In genomic region chr19:32326621-32327021, GRCm38 (mm10) we compare ENCODE assay signal across 15 mouse cellular contexts.
DNase-seq lines count a peak whose midpoint lies in the region; ATAC-seq lines count a peak whose summit lies in the region.
"Had no signal": no experiment of that assay in that cellular context is flagged by ENCODE, and none has a peak within 500 bp of the region (broad histone marks: within the 10 kb centered on the region; RNA-seq: fewer than 3 reads in every experiment).

No protein-coding gene starts in this region.

- H3K9ac ChIP-seq in kidney, embryonic 15.5 days, result no peak overlapping the region
- no peak overlapping the region for H3K9ac ChIP-seq in embryonic facial prominence, embryonic 11.5 days (replicated peaks; ENCODE audit: low read length)
- no peak overlapping the region for H3K9ac ChIP-seq in heart, embryonic 11.5 days (ENCODE audit: low read depth, low read length)
- H3K9ac ChIP-seq: forebrain, postnatal 0 days; liver, embryonic 12.5 days; stomach, embryonic 15.5 days had no signal

- H3K4me2 ChIP-seq in kidney, embryonic 15.5 days, result no peak overlapping the region
- no peak overlapping the region for H3K4me2 ChIP-seq in embryonic facial prominence, embryonic 11.5 days (ENCODE audit: low read depth, low read length)
- no peak overlapping the region; the same call in 1 of the 2 replicates for H3K4me2 ChIP-seq in heart, embryonic 11.5 days
- H3K4me2 ChIP-seq: liver, embryonic 12.5 days; stomach, embryonic 15.5 days had no signal

- no peak for ATAC-seq in kidney, embryonic 15.5 days (replicated peaks; ENCODE audit: low FRiP score)
- ATAC-seq in embryonic facial prominence, embryonic 11.5 days (replicated peaks; ENCODE audit: insufficient number of reproducible peaks, low FRiP score, low TSS enrichment, low read depth), result no peak
- ATAC-seq in heart, embryonic 11.5 days (replicated peaks; ENCODE audit: insufficient number of reproducible peaks, low FRiP score, low TSS enrichment), result no peak
- ATAC-seq: forebrain, postnatal 0 days; inflammation-experienced regulatory T-cells, adult 6 months; liver, embryonic 12.5 days had no signal

- DNase-seq in kidney, adult 8-10 months, result no peak
- peak; percentile 50 for DNase-seq in embryonic facial prominence, embryonic 11.5 days (ENCODE audit: low spot score)
- peak; percentile 81 for DNase-seq in lung, postnatal 25 days (ENCODE audit: low spot score)
- DNase-seq in cerebellum, adult 9-10 months, result no peak
- no peak for DNase-seq in right cerebral cortex, adult 2 months (ENCODE audit: low spot score in 2 of 2)
- DNase-seq: forebrain, postnatal 0 days; kidney, postnatal 36 days; right cerebral cortex, postnatal 4 days; thymus, postnatal 4 days had no signal

- no peak overlapping the region for H3K4me3 ChIP-seq in kidney, embryonic 15.5 days (replicated peaks)
- no peak overlapping the region for H3K4me3 ChIP-seq in embryonic facial prominence, embryonic 11.5 days (ENCODE audit: low read depth, low read length)
- no peak overlapping the region for H3K4me3 ChIP-seq in heart, embryonic 11.5 days (ENCODE audit: low read depth, low read length)
- H3K4me3 ChIP-seq: liver, embryonic 12.5 days; stomach, embryonic 15.5 days had no signal

- WGBS in kidney, embryonic 15.5 days, result 18% methylated on average over 4 of the region's 4 CpGs
- 20% methylated on average over 4 of the region's 4 CpGs for WGBS in embryonic facial prominence, embryonic 11.5 days
- 31% methylated on average over 4 of the region's 4 CpGs for WGBS in heart, embryonic 11.5 days (ENCODE audit: insufficient replicate concordance)

- H3K9me3 ChIP-seq in kidney, embryonic 15.5 days (replicated peaks), result no peaks in the 10 kb centered on the region
- no peaks in the 10 kb centered on the region for H3K9me3 ChIP-seq in embryonic facial prominence, embryonic 11.5 days (replicated peaks; ENCODE audit: control insufficient read depth, low read length)
- no peaks in the 10 kb centered on the region for H3K9me3 ChIP-seq in heart, embryonic 11.5 days (replicated peaks; ENCODE audit: control insufficient read depth, low read length)
- H3K9me3 ChIP-seq: liver, embryonic 12.5 days; stomach, embryonic 15.5 days had no signal

- peak overlapping the region; percentile 30 for H3K27ac ChIP-seq in kidney, embryonic 15.5 days
- H3K27ac ChIP-seq in embryonic facial prominence, embryonic 11.5 days (replicated peaks; ENCODE audit: low read depth, low read length), result no peak overlapping the region
- peak overlapping the region; percentile 29; the same call in 1 of the 2 replicates for H3K27ac ChIP-seq in heart, embryonic 11.5 days (ENCODE audit: low read depth, low read length)
- H3K27ac ChIP-seq: liver, embryonic 12.5 days; stomach, embryonic 15.5 days had no signal

- no peaks in the 10 kb centered on the region for H3K36me3 ChIP-seq in kidney, embryonic 15.5 days
- H3K36me3 ChIP-seq in embryonic facial prominence, embryonic 11.5 days (replicated peaks; ENCODE audit: control insufficient read depth, insufficient read depth, low read depth, low read length), result no peaks in the 10 kb centered on the region
- H3K36me3 ChIP-seq in heart, embryonic 11.5 days (ENCODE audit: control insufficient read depth, insufficient read depth, low read length), result no peaks in the 10 kb centered on the region
- H3K36me3 ChIP-seq: liver, embryonic 12.5 days; stomach, embryonic 15.5 days had no signal

- no peaks in the 10 kb centered on the region for H3K27me3 ChIP-seq in kidney, embryonic 15.5 days
- H3K27me3 ChIP-seq in embryonic facial prominence, embryonic 11.5 days (ENCODE audit: control insufficient read depth, insufficient read depth, low read length), result no peaks in the 10 kb centered on the region
- no peaks in the 10 kb centered on the region for H3K27me3 ChIP-seq in heart, embryonic 11.5 days (ENCODE audit: control insufficient read depth, insufficient read depth, low read length)
- H3K27me3 ChIP-seq: CH12.LX; liver, embryonic 12.5 days; stomach, embryonic 15.5 days had no signal

- H3K4me1 ChIP-seq in kidney, embryonic 15.5 days, result peaks cover 58% of the 10 kb centered on the region
- no peaks in the 10 kb centered on the region; the same call in 1 of the 2 replicates for H3K4me1 ChIP-seq in embryonic facial prominence, embryonic 11.5 days (ENCODE audit: control insufficient read depth, insufficient read depth, low read length)
- peaks cover 27% of the 10 kb centered on the region for H3K4me1 ChIP-seq in heart, embryonic 11.5 days (ENCODE audit: control insufficient read depth, insufficient read depth, low read length)

Comparison
In these comparisons a context has a peak if more than half of its experiments do, and no peak if none do; other contexts are left out.
1. DNase-seq: peak in embryonic facial prominence, embryonic 11.5 days (single experiment) and lung, postnatal 25 days (single experiment); none in kidney, adult 8-10 months (0 of 2), cerebellum, adult 9-10 months (single experiment) and right cerebral cortex, adult 2 months (0 of 2).